27 mouse cellular contexts compared by ENCODE assay signal in genomic region chr17:47458310-47458709, GRCm38 (mm10). TPM values are rescaled to one million over a fixed set of nuclear protein-coding genes. Genes with fewer than 3 reads are reported as not detected.
"Had no signal": no experiment of that assay in that cellular context is flagged by ENCODE, and none has a peak within 500 bp of the region (broad histone marks: within the 10 kb centered on the region; RNA-seq: fewer than 3 reads in every experiment).

No protein-coding gene starts in this region.

- H3K4me2 ChIP-seq: limb, embryonic 12.5 days; limb, embryonic 15.5 days; liver, embryonic 13.5 days; midbrain, embryonic 12.5 days; neural tube, embryonic 13.5 days had no signal

- H3K4me3 ChIP-seq: limb, embryonic 12.5 days; limb, embryonic 15.5 days; liver, embryonic 13.5 days; midbrain, embryonic 12.5 days; myocyte; neural tube, embryonic 13.5 days had no signal

- H3K9ac ChIP-seq: limb, embryonic 12.5 days; limb, embryonic 15.5 days; liver, embryonic 13.5 days; midbrain, embryonic 12.5 days; neural tube, embryonic 13.5 days had no signal

- DNase-seq: kidney, adult 18-20 months; kidney, adult 9 months; kidney, postnatal 14 days; kidney, postnatal 4 days; left cerebral cortex, postnatal 4 days; liver, embryonic 13.5 days; lung, adult 2 months; lung, postnatal 14 days; lung, postnatal 4 days; retina, postnatal 1 day; right cerebral cortex, postnatal 25 days; thymus, postnatal 36 days had no signal

- H3K4me1 ChIP-seq: limb, embryonic 12.5 days; midbrain, embryonic 12.5 days; neural tube, embryonic 13.5 days had no signal

- H3K9me3 ChIP-seq: limb, embryonic 12.5 days; limb, embryonic 15.5 days; liver, embryonic 13.5 days; midbrain, embryonic 12.5 days; neural tube, embryonic 13.5 days had no signal

- H3K36me3 ChIP-seq: limb, embryonic 12.5 days; limb, embryonic 15.5 days; liver, embryonic 13.5 days; midbrain, embryonic 12.5 days; neural tube, embryonic 13.5 days had no signal

- H3K27me3 ChIP-seq: limb, embryonic 15.5 days; liver, embryonic 13.5 days had no signal

- ATAC-seq: midbrain, embryonic 16.5 days had no signal

- H3K27ac ChIP-seq: limb, embryonic 12.5 days; limb, embryonic 15.5 days; liver, embryonic 13.5 days; midbrain, embryonic 12.5 days; neural tube, embryonic 13.5 days had no signal

RNA-seq across cellular contexts. Expression of gene 1700001C19Rik, which starts 21.1 kb away (rescaled TPM):
- total RNA-seq: layer of hippocampus, adult 18-20 months; layer of hippocampus, postnatal 14 days; left cerebral cortex, adult 8-10 months; left cerebral cortex, postnatal 14 days; left cerebral cortex, postnatal 4 days; megakaryocyte-erythroid progenitor cell, adult 5-6 weeks; monocyte, adult 5-6 weeks; neutrophil, adult 5-6 weeks had no signal
- polyA plus RNA-seq: kidney, embryonic 16.5 days; lung, embryonic 16.5 days; myocyte had no signal

RNA-seq across cellular contexts. Expression of gene AI661453, which starts 21.9 kb away (rescaled TPM):
- total RNA-seq: monocyte, adult 5-6 weeks had no signal

RNA-seq across cellular contexts. Expression of gene Guca1a, which starts 57.9 kb away (rescaled TPM):
- total RNA-seq: megakaryocyte-erythroid progenitor cell, adult 5-6 weeks; neutrophil, adult 5-6 weeks had no signal
